Mouse (Mus musculus) NIH3T3 (cell line): ENCODE data around the gene H2afy.

Experiments
- DNase-seq: peaks from one replicate; pipeline ENCODE4 v3.0.0-alpha.2; 2012; ENCODE audit warnings: low read depth

Gene H2afy

GRCm38 (mm10) chr13:56145523-56145922, 9.4 kb upstream of the H2afy start:
- no peak for DNase-seq

DNA sequence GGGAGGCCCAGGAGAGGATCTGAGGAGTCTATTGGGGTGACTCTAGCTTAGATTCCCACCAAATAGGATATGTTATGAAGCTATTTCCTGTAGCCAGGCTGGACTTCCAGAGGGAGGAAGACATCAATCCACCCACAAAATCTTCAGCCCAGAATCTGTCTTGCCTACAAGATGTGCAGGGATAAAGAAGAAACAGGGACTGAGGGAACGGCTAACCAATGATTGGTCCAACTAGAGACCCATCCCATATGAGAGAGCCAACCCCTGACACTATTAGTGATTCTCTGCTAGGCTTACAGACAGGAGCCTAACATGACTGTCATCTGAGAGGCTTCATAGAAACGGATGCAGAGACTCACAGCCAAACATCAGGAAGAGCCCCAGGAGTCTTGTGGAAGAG, 7.9 kb upstream of the H2afy start:
- DNase-seq = no peak

- no peak for DNase-seq
These were observed 7.0 kb upstream of the H2afy start for GRCm38 (mm10) chr13:56143151-56143513.

DNA sequence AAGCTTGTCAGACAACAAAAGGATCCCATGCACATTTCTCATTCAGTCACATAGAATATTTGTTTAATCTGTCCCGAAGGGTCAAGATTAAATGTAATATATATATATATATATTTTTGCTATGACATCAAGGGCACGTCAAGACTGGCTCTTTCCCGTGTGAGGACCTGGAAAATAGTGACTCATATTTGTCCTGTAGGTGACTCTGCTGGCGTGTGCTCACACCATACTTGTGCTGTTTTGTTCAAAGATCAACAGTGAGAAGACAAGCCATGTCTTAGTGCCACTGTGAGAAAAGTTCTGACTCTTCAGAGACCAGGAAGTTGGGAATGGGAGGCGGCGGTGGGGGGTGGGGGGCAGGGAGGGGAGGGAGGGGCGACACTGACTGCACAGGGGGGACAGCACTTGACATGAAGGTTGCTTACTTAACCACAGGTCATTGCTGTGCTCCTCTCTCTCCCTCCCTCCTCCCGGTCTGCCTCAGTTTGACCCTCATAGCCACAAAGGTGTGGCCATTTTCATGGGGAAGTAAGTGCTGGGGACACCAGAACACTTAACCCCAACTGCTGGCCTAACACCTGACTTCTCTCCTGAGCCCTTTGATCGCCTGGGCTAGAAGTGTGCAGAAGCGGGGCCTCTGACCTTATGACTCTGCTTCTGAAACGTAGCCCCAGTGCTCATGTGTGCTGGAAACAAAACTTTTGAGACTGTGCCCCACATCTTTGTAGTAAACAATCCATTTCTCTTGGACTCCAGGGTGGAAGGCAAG, 6.4 kb upstream of the H2afy start:
- no peak for DNase-seq

GRCm38 (mm10) chr13:56139167-56139751, 3.1 kb upstream of the H2afy start:
- DNase-seq = no peak

GRCm38 (mm10) chr13:56135231-56136052, 719 bp downstream of the H2afy start:
- peak; percentile 87 for DNase-seq

DNA sequence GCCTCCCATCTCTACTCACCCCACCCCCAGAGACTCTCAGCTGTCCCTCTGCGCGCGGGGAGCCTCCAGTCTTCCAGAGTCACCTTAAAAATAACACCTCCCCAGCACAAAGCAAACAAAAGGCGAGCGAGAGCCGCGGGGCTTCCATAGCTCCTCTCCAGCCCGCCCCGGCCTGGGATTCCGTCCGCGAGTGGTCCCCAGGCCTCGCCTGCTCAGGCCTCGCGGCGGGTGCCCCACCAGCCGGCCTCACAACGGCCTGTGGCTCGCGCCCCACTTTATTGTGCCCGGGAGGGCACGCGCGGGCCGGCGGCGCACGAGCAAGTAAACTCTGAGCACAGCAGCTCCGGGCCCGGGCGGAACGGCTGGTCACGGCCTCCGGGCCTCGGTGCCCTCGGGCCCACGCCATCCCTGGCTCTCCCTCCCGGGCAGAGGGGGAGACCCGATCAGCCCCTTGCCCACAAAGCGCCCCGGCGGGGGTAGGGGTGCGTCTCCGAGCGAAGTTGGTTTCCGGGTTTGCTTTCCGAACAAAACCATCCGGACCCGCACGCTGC, 1.5 kb downstream of the H2afy start:
- DNase-seq = peak; percentile 38

DNA sequence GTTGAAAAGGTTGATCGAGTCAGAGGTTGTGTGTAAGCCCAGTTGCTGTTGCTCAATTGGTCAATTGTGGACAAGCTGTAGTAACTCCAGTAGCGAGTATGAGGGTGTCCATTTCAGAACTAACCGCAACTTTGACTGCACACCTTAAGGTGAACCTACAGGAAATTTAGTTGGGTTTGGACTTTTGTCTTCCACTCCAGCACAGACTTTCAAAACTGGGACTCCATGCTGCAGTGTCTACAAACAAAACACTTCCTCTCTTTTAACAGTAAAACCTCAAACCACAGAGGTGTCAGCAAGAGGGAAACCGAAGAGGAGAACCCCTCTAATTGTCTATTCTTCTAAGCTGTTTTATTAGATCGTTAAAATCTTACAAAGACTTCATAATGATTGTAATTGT, 2.1 kb downstream of the H2afy start:
- DNase-seq = peak; percentile 7

DNA sequence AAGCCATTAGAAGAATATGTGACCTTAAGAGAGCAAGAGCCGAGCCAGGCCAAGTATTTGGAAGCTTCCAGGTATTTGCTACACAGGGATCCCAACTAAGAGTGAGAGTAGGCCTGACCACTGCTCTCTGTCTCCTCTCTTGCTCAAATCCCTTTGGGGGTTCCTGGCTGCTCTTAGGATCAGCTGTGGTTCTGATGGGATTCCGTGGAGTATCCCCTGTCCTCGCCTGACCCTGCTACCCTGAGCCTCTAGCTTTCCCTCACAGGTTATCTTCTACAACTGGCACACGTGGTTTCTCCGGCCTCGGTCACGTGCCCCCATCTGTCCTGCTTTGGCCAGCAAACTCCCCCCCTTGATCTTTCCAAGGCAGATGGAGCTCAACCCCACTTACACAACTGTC, 3.2 kb downstream of the H2afy start:
- no peak for DNase-seq

GRCm38 (mm10) chr13:56132326-56132936, 3.7 kb downstream of the H2afy start:
- DNase-seq = no peak

GRCm38 (mm10) chr13:56130544-56130943, 5.6 kb downstream of the H2afy start:
- DNase-seq = no peak

DNA sequence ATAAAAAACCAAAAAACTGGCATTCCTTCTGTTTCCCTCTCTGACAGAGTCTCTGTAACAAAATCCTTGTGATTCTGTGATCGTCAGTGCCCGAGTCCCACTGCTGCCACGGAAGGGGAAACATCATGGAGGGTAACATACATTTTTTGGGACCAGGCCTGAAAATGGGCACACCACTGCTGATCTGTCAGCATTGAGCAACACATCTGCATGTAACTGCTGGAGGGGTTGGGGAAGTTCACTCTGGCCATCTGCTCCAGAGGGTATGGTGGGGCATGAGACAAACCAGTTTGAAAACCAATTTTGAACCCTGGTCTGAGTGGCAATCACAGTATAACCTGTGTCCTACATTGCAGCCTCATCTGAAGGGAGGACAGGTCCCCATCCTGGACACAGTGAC, 6.6 kb downstream of the H2afy start:
- no peak for DNase-seq

DNA sequence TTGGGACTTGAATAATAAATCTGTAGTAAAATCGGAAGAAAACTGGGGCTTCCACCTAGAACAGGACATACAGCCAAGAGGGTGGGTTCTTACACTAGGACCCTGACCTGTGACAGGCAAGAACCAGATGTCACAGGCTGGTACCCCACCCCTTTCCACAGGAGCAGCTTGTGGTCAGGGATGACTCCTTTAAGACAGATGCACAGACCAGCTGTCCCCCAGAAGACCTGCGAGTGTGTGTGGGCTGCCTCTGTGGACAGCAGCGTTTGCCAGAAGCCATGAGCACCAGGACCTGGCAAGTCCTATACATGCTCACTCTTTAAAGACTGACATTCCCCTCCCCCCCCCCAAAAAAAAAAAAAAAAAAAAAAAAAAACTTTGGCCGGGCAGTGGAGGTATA, 7.1 kb downstream of the H2afy start:
- DNase-seq = no peak

DNA sequence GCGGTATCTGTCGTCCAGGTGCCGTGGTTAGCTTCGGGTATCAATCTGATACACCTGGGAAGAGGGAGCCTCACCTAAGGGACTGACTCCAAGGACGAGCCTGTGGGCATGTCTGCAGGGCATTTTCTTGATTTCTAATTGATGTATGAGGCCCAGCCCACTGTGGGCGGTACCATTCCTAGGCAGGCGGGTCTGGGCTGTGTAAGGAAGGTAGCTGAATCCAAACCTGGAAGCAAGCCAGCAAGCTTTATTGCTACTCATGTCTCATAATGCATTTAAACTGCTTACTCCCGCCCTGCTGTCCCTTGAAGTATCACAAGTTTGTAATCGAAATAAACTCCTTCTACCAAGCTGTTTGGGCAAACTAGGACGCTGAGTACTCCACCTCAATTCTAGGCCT, 10.5 kb downstream of the H2afy start:
- DNase-seq = no peak

DNA sequence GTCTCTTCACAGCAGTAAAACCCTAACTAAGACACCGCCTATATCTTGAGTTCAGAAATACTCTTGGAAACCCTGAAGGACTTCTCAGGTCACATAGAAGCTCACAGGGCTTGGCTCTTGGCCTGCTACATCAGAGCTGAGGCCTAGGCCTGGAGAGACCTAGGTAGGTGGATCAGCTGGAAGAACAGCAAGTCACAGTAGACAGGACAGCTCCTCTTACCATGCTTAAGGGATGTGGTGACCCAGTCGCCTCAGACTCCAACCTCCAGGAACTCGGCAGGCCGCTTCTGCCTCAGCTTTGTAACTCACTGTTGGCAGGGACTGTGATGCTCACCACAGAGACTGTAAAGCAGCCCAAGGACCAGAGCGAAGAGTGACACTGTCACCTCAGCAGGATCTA, 13.1 kb downstream of the H2afy start:
- DNase-seq = no peak

DNA sequence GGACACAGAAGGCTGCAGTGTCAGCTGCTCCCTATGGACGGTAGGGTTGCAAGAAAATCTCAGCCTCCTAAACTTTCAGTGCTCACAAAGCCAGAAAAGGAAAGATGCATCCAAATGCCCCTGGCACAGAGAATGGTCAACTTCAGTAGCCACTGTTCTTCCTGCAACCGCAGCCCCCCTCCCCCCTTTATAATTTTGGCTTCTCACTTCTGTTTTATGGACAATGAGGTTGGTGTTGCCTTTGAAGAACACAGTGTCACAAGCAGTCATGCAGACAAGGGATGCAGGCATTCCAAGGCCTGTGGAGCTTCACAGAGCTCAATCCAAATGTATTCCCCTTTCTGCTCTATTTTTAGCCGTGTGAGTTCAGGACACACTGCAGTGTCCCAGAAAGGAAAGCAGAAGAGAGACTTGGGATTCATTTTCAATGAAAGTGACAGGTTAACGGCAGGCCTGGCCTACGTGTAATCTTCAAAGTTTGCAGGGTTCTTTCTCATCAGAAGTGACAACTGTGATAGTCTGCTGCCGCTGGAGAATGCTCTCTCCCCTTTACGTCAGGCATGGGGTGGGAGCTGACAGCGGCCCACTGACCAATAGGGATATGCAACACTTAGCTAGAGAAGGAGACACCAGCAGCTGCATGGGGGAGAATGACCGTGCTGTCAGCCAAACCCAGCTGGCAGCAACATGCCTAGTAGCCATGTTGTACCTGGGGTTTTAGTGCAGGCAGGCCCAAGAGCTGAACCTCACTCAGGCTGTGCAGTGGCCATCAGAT, 18.0 kb downstream of the H2afy start:
- no peak for DNase-seq

DNA sequence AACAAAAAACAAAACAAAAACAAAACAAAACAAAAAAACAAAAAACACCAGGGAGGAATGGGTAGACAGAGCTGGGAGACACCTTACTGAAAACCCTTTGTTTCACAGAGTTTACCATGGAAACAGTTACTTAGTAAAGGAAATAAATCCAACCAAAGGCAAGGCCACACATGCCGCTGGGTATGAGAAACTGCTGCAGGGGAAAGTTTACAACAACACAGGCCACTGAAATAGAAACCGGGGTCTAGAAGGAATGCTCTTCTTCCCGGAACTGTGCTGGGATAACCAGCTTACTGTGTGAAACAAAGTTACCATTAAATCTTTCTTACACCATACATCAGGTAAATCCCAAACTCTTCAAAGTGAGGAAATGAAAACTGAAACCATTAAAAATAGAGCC, 20.3 kb downstream of the H2afy start:
- no peak for DNase-seq

- peak; percentile 25 for DNase-seq
These were observed 20.8 kb downstream of the H2afy start for GRCm38 (mm10) chr13:56115386-56115785.

DNA sequence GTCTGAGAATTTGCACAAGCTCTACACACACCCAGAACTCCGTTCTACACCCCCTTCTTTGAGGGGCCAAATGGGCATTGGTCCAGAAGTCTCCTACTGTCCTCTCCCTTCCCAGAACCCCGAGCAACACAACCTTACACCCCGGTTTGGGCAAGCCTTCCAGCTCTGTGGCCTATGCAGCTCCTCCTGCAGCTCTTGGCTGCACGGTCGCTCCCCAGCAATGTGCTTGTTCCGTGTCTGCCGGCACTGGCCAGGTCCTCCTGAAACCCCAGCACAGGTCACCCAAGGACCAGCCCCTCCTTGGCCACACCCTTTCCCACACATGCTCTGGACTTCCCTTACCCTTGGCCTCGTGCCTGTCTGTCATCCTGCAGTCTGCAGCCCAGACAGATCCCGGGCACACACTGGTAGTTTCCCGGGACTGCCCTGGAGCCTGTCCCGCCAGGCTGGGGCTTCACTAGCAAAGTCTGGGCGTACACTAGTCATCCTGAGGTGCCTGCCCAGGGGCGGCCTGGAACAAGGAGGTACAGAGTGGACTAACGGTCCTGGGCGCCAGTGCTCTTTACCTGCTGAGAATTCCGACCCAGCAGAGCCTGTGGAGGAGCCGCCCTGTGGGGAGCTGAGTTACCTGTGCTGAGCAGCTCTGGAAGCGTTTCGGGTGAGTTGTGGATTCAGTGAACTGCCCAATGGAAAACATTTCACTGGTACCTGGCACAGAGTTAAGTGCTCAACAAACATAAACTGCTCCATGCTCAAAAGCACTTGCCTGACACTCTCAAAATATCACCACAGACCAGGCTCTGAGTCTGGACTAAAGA, 22.5 kb downstream of the H2afy start:
- peak; percentile 30 for DNase-seq

DNA sequence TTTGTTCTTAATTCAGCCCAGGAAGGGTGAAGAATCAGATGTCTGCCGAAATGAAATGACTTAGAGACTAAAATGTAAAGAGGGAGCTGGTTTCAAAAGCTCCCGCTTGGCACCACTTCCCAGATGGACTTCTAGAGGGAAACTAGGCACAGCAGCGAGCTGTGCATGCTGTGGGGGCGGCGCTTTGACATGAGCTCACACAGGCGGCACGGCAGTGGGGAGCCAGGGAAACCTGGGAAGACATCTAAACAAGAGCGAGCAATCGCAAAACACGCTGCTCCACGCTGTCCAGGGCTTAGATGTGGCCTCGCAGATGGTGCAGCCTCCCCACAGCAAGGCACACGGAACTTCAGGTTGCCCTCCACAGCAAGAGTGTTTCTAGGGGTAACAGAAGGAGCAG, 23.2 kb downstream of the H2afy start:
- DNase-seq = peak; percentile 32

GRCm38 (mm10) chr13:56112496-56112895, 23.7 kb downstream of the H2afy start:
- DNase-seq = peak; percentile 44
